Mouse (Mus musculus) bone marrow, adult 2 months (tissue): Measurements from ENCODE around the gene Dtnbp1.

Experiments
- CTCF ChIP-seq: fragments of 200-500 bp; IDR thresholded peaks from 2 replicates; pipeline ENCODE4 v1.5.1; 2011; ENCODE audit warnings: low read length, control low read depth; ENCODE audit not compliant: control insufficient read depth, insufficient read depth
- POLR2A ChIP-seq: fragments of 200-500 bp; IDR thresholded peaks from 2 replicates; pipeline ENCODE4 v1.6.1; 2011; ENCODE audit warnings: low read depth, mild to moderate bottlenecking, control low read depth, low read length, borderline replicate concordance; ENCODE audit not compliant: control insufficient read depth

DNA sequence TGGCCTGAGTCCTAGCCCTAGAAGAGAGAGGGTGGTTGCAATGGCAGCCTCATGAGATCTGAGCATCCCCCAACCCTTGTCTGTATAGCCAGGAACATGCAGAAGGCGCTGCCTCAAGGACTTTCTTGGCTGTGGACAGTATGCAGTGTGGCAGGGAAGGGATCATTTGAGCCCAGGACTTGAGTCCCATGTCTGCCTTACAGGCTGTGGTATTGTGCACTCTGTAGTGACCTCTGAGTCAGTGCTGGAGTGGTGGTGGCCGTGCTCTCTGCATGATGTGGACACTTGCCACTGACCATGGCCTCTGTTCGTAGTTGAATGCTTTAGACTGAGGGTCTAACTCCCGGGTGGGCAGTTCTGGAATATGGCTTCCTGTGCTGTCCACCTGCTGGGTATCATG lies 84.7 kb downstream of the Dtnbp1 start:
- TF ChIP-seq CTCF (no peak), POLR2A (no peak)
